Mouse (Mus musculus) hindlimb bud, embryonic 11.5 days (tissue): ENCODE results near the gene Kcnh1.

Source experiments
- DNase-seq: peaks from one replicate; pipeline ENCODE4 v3.0.0-alpha.2; 2012; ENCODE audit warnings: low read depth, low spot score; ENCODE audit errors: extremely low spot score

The Kcnh1 gene

GRCm38 (mm10) chr1:192402911-192403704, 212.5 kb downstream of the Kcnh1 start:
- no peak for DNase-seq

- DNase-seq, result no peak
Observed at GRCm38 (mm10) chr1:192405136-192405535, 214.6 kb downstream of the Kcnh1 start.

GRCm38 (mm10) chr1:192406589-192406988, 216.0 kb downstream of the Kcnh1 start:
- no peak for DNase-seq

- DNase-seq, result no peak
Observed at GRCm38 (mm10) chr1:192415813-192416212, 225.2 kb downstream of the Kcnh1 start.

GRCm38 (mm10) chr1:192416241-192416821, 225.8 kb downstream of the Kcnh1 start:
- DNase-seq, result no peak

- DNase-seq, result no peak
Observed at GRCm38 (mm10) chr1:192419176-192419575, 228.6 kb downstream of the Kcnh1 start.

- DNase-seq, result no peak
Observed at GRCm38 (mm10) chr1:192421377-192422166, 231.0 kb downstream of the Kcnh1 start.

GRCm38 (mm10) chr1:192431423-192431822, 240.8 kb downstream of the Kcnh1 start:
- DNase-seq, result no peak

- DNase-seq, result no peak
Observed at GRCm38 (mm10) chr1:192435503-192435902, 244.9 kb downstream of the Kcnh1 start.

- DNase-seq, result no peak
Observed at GRCm38 (mm10) chr1:192439151-192439837, 248.7 kb downstream of the Kcnh1 start.

- DNase-seq, result no peak
Observed at GRCm38 (mm10) chr1:192442772-192443445, 252.3 kb downstream of the Kcnh1 start.

- no peak for DNase-seq
Observed at GRCm38 (mm10) chr1:192443998-192444657, 253.6 kb downstream of the Kcnh1 start.

GRCm38 (mm10) chr1:192444658-192445447, 254.3 kb downstream of the Kcnh1 start:
- DNase-seq, result no peak

- DNase-seq, result no peak
Observed at GRCm38 (mm10) chr1:192446158-192446557, 255.6 kb downstream of the Kcnh1 start.

- no peak for DNase-seq
Observed at GRCm38 (mm10) chr1:192447666-192448065, 257.1 kb downstream of the Kcnh1 start.

- DNase-seq, result no peak
Observed at GRCm38 (mm10) chr1:192448512-192448911, 257.9 kb downstream of the Kcnh1 start.

GRCm38 (mm10) chr1:192449572-192450351, 259.2 kb downstream of the Kcnh1 start:
- DNase-seq, result no peak

- no peak for DNase-seq
Observed at GRCm38 (mm10) chr1:192450425-192450824, 259.9 kb downstream of the Kcnh1 start.
